Mouse (Mus musculus): ENCODE data around the gene Tmem259.

DNA sequence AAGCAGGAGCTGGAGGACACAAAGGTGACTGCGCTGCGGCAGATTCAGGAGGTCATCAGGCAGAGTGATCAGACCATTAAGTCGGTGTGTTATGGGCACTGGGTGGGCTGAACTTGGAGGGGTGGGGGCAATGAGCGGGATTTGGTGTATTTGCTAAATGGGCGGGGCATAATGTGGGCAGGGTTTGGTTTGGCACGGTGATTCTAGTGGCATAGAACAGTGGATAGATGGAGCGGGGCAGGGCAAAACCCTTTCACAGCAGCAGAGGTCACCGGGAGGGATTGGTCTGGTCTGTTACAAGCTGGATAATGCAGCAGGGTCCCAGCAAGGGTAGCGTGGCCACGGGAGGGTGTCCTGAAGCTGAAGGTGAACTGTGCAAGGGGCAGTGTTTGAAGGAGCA is 41.3 kb upstream of the Tmem259 start:
- no peak for TF ChIP-seq GATA1 (IDR thresholded peaks at IDR 0.05; ENCODE audit: borderline replicate concordance, low read length)
- no peak for TF ChIP-seq FLI1 (IDR thresholded peaks at IDR 0.05; ENCODE audit: low read length)

All from megakaryocyte, embryonic 14.5 days (primary cell).